Mouse (Mus musculus) hematopoietic stem cell, adult 5-6 weeks (primary cell): Measurements from ENCODE around the gene Fam19a3. TPM values are rescaled to one million over a fixed set of nuclear protein-coding genes. Genes with fewer than 3 reads are reported as not detected.

Source experiments
- total RNA-seq: library from RNA; stranded (forward); fragments of 172-1452, 232-1000 nt; gene quantifications from 2 replicates; pipeline ENCODE4 v1.2.3, GENCODE M21; 2017

Fam19a3 gene
- total RNA-seq, 1 experiment from 2014 or later, result not detected

Other genes with a start within 250 kb of the Fam19a3 start
- gene Slc16a1, start 143.2 kb downstream of the Fam19a3 start, total RNA-seq, result 29.8 and 58.4 TPM in 2 replicates
- gene Ppm1j, start 784 bp downstream of the Fam19a3 start, total RNA-seq, result not detected in 2 replicates
- gene Rhoc, start 6.5 kb upstream of the Fam19a3 start, total RNA-seq, result 0.45 and 1.1 TPM in 2 replicates
- 9.6 and 9.9 TPM in 2 replicates for gene Mov10, start 36.7 kb upstream of the Fam19a3 start, total RNA-seq
- 21.1 and 59.5 TPM in 2 replicates for gene St7l, start 82.2 kb upstream of the Fam19a3 start, total RNA-seq
- 190 and 227 TPM in 2 replicates for gene Capza1, start 82.7 kb upstream of the Fam19a3 start, total RNA-seq
- gene Wnt2b, start 180.1 kb upstream of the Fam19a3 start, total RNA-seq, result not detected in 2 replicates